Mouse (Mus musculus) E14TG2a.4 (cell line): ENCODE results near the gene Irgm2.

Experiments
- CTCF ChIP-seq: conservative IDR thresholded peaks from 2 replicates; pipeline ENCODE4 v1.5.1; 2014; ENCODE audit warnings: low read length
- POU5F1 ChIP-seq: IDR thresholded peaks from 2 replicates; pipeline ENCODE4 v1.6.1; 2014; ENCODE audit warnings: low read length, borderline replicate concordance

GRCm38 (mm10) chr11:58168167-58168915 is 31.1 kb upstream of the Irgm2 start, which contains the start of gene Gemin5:
- TF ChIP-seq CTCF (no peak), POU5F1 (no peak)
